Mouse (Mus musculus) lung, postnatal 0 days (tissue): ENCODE measurements at regions not wholly inside any gene's neighbourhood (a gene's known extent, or its start where the extent isn't known, plus 50 kb on each side); places are given as distances from the start of the nearest gene placed in this dataset.

Source experiments
- CTCF ChIP-seq: IDR thresholded peaks from 2 replicates; pipeline ENCODE4 v1.5.1; 2016; ENCODE audit warnings: antibody characterized with exemption, mild to moderate bottlenecking
- EP300 ChIP-seq: IDR thresholded peaks from 2 replicates; pipeline ENCODE4 v1.6.1; 2016; ENCODE audit warnings: antibody characterized with exemption, mild to moderate bottlenecking, control low read depth

DNA sequence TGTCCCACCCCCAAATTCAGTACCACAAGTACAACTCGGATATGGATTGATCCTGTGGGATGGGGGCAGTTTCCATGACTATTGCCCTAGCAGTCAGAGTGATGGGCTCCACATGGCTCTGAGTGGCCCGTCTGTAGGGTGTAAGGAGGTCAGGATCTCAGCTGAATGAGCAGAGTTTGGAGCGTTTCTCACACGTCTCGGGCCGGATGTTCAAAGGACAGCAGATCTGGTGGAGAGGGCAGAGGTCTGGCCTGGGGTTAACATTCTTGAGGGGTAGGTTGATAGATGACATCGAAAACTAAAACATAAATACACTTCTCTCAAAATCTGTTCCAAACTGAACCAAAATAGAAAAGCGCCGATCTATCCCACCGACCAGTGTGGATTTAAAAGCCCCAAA lies 146.5 kb upstream of the Cxcl12 start:
- TF ChIP-seq CTCF = no peak
- TF ChIP-seq EP300 = no peak
